Mouse (Mus musculus) heart, adult 2 months (tissue): Measurements from ENCODE around the gene Pwp2. TPM values are rescaled to one million over a fixed set of nuclear protein-coding genes. Genes with fewer than 3 reads are reported as not detected.
"Not testable (repeated sequence)": the region's sequence is repeated elsewhere in the genome, so short reads cannot be mapped to it uniquely, and the experiment has no call there.

Source experiments
- DNase-seq, 2 experiments: peaks; one replicate each; pipeline ENCODE4 v3.0.0; 2021
- H3K27ac ChIP-seq: fragments of 200-600 bp; 2 replicates; pipeline ENCODE4 v1.8.1; 2022
- H3K27me3 ChIP-seq: fragments of 200-500 bp; 2 replicates; pipeline ENCODE4 v1.6.1; 2012; ENCODE audit warnings: mild to moderate bottlenecking, low read length, inconsistent platforms, mixed read lengths; ENCODE audit not compliant: control insufficient read depth, insufficient read depth
- H3K36me3 ChIP-seq: fragments of 200-500 bp; 2 replicates; pipeline ENCODE4 v1.6.1; 2012; ENCODE audit warnings: low read length, inconsistent platforms; ENCODE audit not compliant: control insufficient read depth, insufficient read depth
- H3K4me1 ChIP-seq: fragments of 200-500 bp; 2 replicates; pipeline ENCODE4 v1.6.1; 2011; ENCODE audit warnings: low read length; ENCODE audit not compliant: control insufficient read depth, insufficient read depth
- H3K4me3 ChIP-seq: fragments of 200-600 bp; 2 replicates; pipeline ENCODE4 v1.8.1; 2022
- H3K79me2 ChIP-seq: fragments of 200-500 bp; replicated peaks from 2 replicates; pipeline ENCODE4 v1.6.1; 2012; ENCODE audit warnings: mild to moderate bottlenecking, inconsistent platforms, low read length, moderate library complexity, mixed read lengths; ENCODE audit not compliant: control insufficient read depth, insufficient read depth
- H3K9ac ChIP-seq: fragments of 200-500 bp; 2 replicates; pipeline ENCODE4 v1.6.1; 2012; ENCODE audit warnings: low read depth, mild to moderate bottlenecking, control low read depth, inconsistent platforms, low read length, mixed read lengths
- CTCF ChIP-seq: fragments of 200-600 bp; IDR thresholded peaks from 2 replicates; pipeline ENCODE4 v1.8.1; 2022; ENCODE audit warnings: antibody characterized with exemption, mild to moderate bottlenecking, moderate library complexity
- EP300 ChIP-seq: fragments of 200-500 bp; IDR thresholded peaks from 2 replicates; pipeline ENCODE4 v1.6.1; 2011; ENCODE audit warnings: low read depth, low read length, control low read depth; ENCODE audit not compliant: insufficient read depth
- POLR2A ChIP-seq: fragments of 200-500 bp; IDR thresholded peaks from 2 replicates; pipeline ENCODE4 v1.6.1; 2011; ENCODE audit warnings: mild to moderate bottlenecking, low read depth, low read length, control low read depth; ENCODE audit not compliant: insufficient read depth
- WGBS: fragments of 180-500 bp; shearing (Covaris S2); methylation state at CpG from one replicate; pipeline ENCODE4 v1.1.7; 2018; 5-methylcytosine and 5-hydroxymethylcytosine counted together
- intact Hi-C: fragments of 180-260 bp; cut with DNase I; formaldehyde crosslinking; loops from one replicate; pipeline ENCODE4 v1.15.1; 2025
- polyA plus RNA-seq: library from polyadenylated mRNA; depleted of rRNA; stranded (reverse); fragments of >200 nt; gene quantifications from 2 replicates; pipeline ENCODE4 v1.2.3, GENCODE M21; 2012
- total RNA-seq, 2 experiments: library from RNA; stranded (reverse); gene quantifications; 2 replicates each; pipeline ENCODE4 v1.2.3; 2021

The Pwp2 gene
- total and polyA plus RNA-seq, 3 experiments, result 7.8 to 10.8 (median 10.0) TPM

GRCm38 (mm10) chr10:78129998-78130397, 55.0 kb downstream of the Pwp2 start:
- WGBS, result 60% methylated on average over 4 of the region's 4 CpGs
- no peaks in the 10 kb centered on the region for H3K79me2 ChIP-seq
- peak; percentile 42 to 44 for DNase-seq
- no peak overlapping the region for H3K4me3 ChIP-seq
- no peak overlapping the region for H3K9ac ChIP-seq
- no peaks in the 10 kb centered on the region for H3K36me3 ChIP-seq
- peak overlapping the region; percentile 51 for H3K27ac ChIP-seq
- intact Hi-C loops, result no loop called here
- no peak for TF ChIP-seq CTCF
- no peak for TF ChIP-seq EP300
- no peak for TF ChIP-seq POLR2A
- H3K4me1 ChIP-seq, result peaks cover 28% of the 10 kb centered on the region
- no peaks in the 10 kb centered on the region; the same call in 1 of the 2 replicates for H3K27me3 ChIP-seq

- DNase-seq, result peak; percentile 61 to 64
Measured at GRCm38 (mm10) chr10:78129423-78129822, 55.5 kb downstream of the Pwp2 start.

GRCm38 (mm10) chr10:78128647-78129046, 56.3 kb downstream of the Pwp2 start:
- Histone ChIP-seq H3K79me2 (no peaks in the 10 kb centered on the region), H3K4me1 (peaks cover 18% of the 10 kb centered on the region), H3K27ac (no peak overlapping the region; the same call in 1 of the 2 replicates), H3K4me3 (no peak overlapping the region), H3K9ac (no peak overlapping the region), H3K27me3 (no peaks in the 10 kb centered on the region; the same call in 1 of the 2 replicates), H3K36me3 (no peaks in the 10 kb centered on the region)
- intact Hi-C loops, result no loop called here
- TF ChIP-seq CTCF (no peak), POLR2A (no peak), EP300 (no peak)
- DNase-seq, result no peak
- WGBS, result 83% methylated on average over 2 of the region's 2 CpGs

More at GRCm38 (mm10) chr10:78129423-78129822, 55.5 kb downstream of the Pwp2 start:
- peak overlapping the region; percentile 51 for H3K27ac ChIP-seq
- no peaks in the 10 kb centered on the region for H3K36me3 ChIP-seq
- no peaks in the 10 kb centered on the region for H3K79me2 ChIP-seq
- TF ChIP-seq POLR2A (no peak), EP300 (no peak), CTCF (no peak)
- no peak overlapping the region for H3K4me3 ChIP-seq
- 30% methylated on average over 11 of the region's 11 CpGs for WGBS
- no peaks in the 10 kb centered on the region; the same call in 1 of the 2 replicates for H3K27me3 ChIP-seq
- intact Hi-C loops, result no loop called here
- H3K4me1 ChIP-seq, result peaks cover 23% of the 10 kb centered on the region
- no peak overlapping the region for H3K9ac ChIP-seq

GRCm38 (mm10) chr10:78127931-78128330, 57.0 kb downstream of the Pwp2 start:
- Histone ChIP-seq H3K4me3 (no peak overlapping the region), H3K27ac (peak overlapping the region; percentile 51), H3K4me1 (peaks cover 18% of the 10 kb centered on the region), H3K27me3 (no peaks in the 10 kb centered on the region; the same call in 1 of the 2 replicates), H3K36me3 (no peaks in the 10 kb centered on the region), H3K79me2 (no peaks in the 10 kb centered on the region), H3K9ac (no peak overlapping the region)
- WGBS, result 94% methylated on average over 1 of the region's 1 CpGs
- no peak for TF ChIP-seq CTCF
- no peak for TF ChIP-seq POLR2A
- TF ChIP-seq EP300, result no peak
- intact Hi-C loops, result no loop called here
- no peak for DNase-seq

- TF ChIP-seq CTCF, result no peak
- TF ChIP-seq POLR2A, result no peak
- no peak for TF ChIP-seq EP300
- intact Hi-C loops, result no loop called here
- WGBS, result 47% methylated on average over 9 of the region's 9 CpGs
- H3K4me3 ChIP-seq, result no peak overlapping the region
- H3K4me1 ChIP-seq, result peaks cover 18% of the 10 kb centered on the region
- DNase-seq, result peak in 1 of 2 experiments; percentile 42
- no peaks in the 10 kb centered on the region for H3K27me3 ChIP-seq
- H3K27ac ChIP-seq, result peak overlapping the region; percentile 51
- H3K79me2 ChIP-seq, result no peaks in the 10 kb centered on the region
- H3K36me3 ChIP-seq, result no peaks in the 10 kb centered on the region
- H3K9ac ChIP-seq, result no peak overlapping the region
Measured at GRCm38 (mm10) chr10:78127046-78127870, 57.7 kb downstream of the Pwp2 start.

- intact Hi-C loops, result no loop called here
- TF ChIP-seq EP300 (no peak), CTCF (no peak), POLR2A (no peak)
- H3K36me3 ChIP-seq, result no peaks in the 10 kb centered on the region
- DNase-seq, result no peak
- peak overlapping the region; percentile 15 for H3K27ac ChIP-seq
- no peaks in the 10 kb centered on the region for H3K27me3 ChIP-seq
- peaks cover 18% of the 10 kb centered on the region for H3K4me1 ChIP-seq
- no peak overlapping the region for H3K4me3 ChIP-seq
- no peaks in the 10 kb centered on the region for H3K79me2 ChIP-seq
- 96% methylated on average over 5 of the region's 5 CpGs for WGBS
- H3K9ac ChIP-seq, result no peak overlapping the region
Measured at GRCm38 (mm10) chr10:78126311-78126710, 58.6 kb downstream of the Pwp2 start.

- H3K9ac ChIP-seq, H3K4me3 ChIP-seq, H3K36me3 ChIP-seq, H3K27me3 ChIP-seq, H3K79me2 ChIP-seq, DNase-seq, H3K27ac ChIP-seq, intact Hi-C loops: not testable (repeated sequence)
- WGBS, result 65% methylated on average over 8 of the region's 8 CpGs
- peaks cover 13% of the 10 kb centered on the region for H3K4me1 ChIP-seq
Measured at GRCm38 (mm10) chr10:78125061-78125460, 59.9 kb downstream of the Pwp2 start.

GRCm38 (mm10) chr10:78124137-78124536, 60.8 kb downstream of the Pwp2 start:
- DNase-seq, result peak; percentile 58 to 59
- H3K4me1 ChIP-seq, H3K79me2 ChIP-seq, H3K4me3 ChIP-seq, H3K9ac ChIP-seq, intact Hi-C loops, H3K27me3 ChIP-seq, H3K36me3 ChIP-seq: not testable (repeated sequence)
- WGBS, result 12% methylated on average over 6 of the region's 6 CpGs
- H3K27ac ChIP-seq, result peak overlapping the region; percentile 32
